Mouse (Mus musculus): ENCODE data around the gene Spag6. TPM values are rescaled to one million over a fixed set of nuclear protein-coding genes. Genes with fewer than 3 reads are reported as not detected.

Spag6 gene
- polyA plus RNA-seq, 1 experiment from 2014 or later, result 0.24 TPM

- Histone ChIP-seq H3K27ac (peak within 1 kb of the TSS; percentile 98), H3K4me1 (replicated peaks) (peaks cover 51% of the 10 kb centered on the region), H3K4me2 (replicated peaks) (peak within 1 kb of the TSS; percentile 85), H3K9me3 (no peaks in the 10 kb centered on the region), H3K4me3 (replicated peaks) (peak within 1 kb of the TSS; percentile 89), H3K9ac (replicated peaks) (peak within 1 kb of the TSS; percentile 96), H3K27me3 (peaks cover 51% of the 10 kb centered on the region), H3K36me3 (no peaks in the 10 kb centered on the region)
- under 1% methylated on average over 55 of the region's 77 CpGs for WGBS
- peak; percentile 76 for ATAC-seq
Observed at GRCm38 (mm10) chr2:18676936-18677491, 16.8 kb upstream of the Spag6 start, which contains the start of gene Bmi1. Gene Bmi1, plus strand, starts transcription at chr2:18677018.

- WGBS, result under 1% methylated on average over 42 of the region's 55 CpGs
- peak; percentile 15 for ATAC-seq
- Histone ChIP-seq H3K27ac (peak overlapping the region; percentile 98), H3K27me3 (peaks cover 59% of the 10 kb centered on the region), H3K4me2 (replicated peaks) (peak overlapping the region; percentile 85), H3K4me1 (replicated peaks) (peaks cover 50% of the 10 kb centered on the region), H3K36me3 (peaks cover 5% of the 10 kb centered on the region), H3K9me3 (no peaks in the 10 kb centered on the region), H3K9ac (replicated peaks) (peak overlapping the region; percentile 96), H3K4me3 (replicated peaks) (peak overlapping the region; percentile 89)
Observed at GRCm38 (mm10) chr2:18677631-18678471, 16.0 kb upstream of the Spag6 start.

- Histone ChIP-seq H3K9ac (replicated peaks) (no peak overlapping the region), H3K4me3 (replicated peaks) (0 out of 2 replicates have a peak overlapping the region, but pooled peaks have one; percentile 2), H3K4me1 (replicated peaks) (peaks cover 37% of the 10 kb centered on the region), H3K36me3 (peaks cover 16% of the 10 kb centered on the region), H3K4me2 (replicated peaks) (no peak overlapping the region), H3K27ac (no peak overlapping the region), H3K27me3 (peaks cover 66% of the 10 kb centered on the region), H3K9me3 (no peaks in the 10 kb centered on the region)
- no peak for ATAC-seq
- 25% methylated on average over 2 of the region's 2 CpGs for WGBS
Observed at GRCm38 (mm10) chr2:18679701-18680100, 14.1 kb upstream of the Spag6 start.

- H3K27me3 ChIP-seq, result peaks cover 66% of the 10 kb centered on the region
Observed at GRCm38 (mm10) chr2:18680501-18680900, 13.3 kb upstream of the Spag6 start.

GRCm38 (mm10) chr2:18680961-18681360 is 12.9 kb upstream of the Spag6 start:
- Histone ChIP-seq H3K4me3 (replicated peaks) (peak overlapping the region; percentile 35), H3K4me2 (replicated peaks) (peak overlapping the region; percentile 55), H3K27me3 (peaks cover 65% of the 10 kb centered on the region), H3K9me3 (no peaks in the 10 kb centered on the region), H3K27ac (no peak overlapping the region), H3K9ac (replicated peaks) (0 out of 2 replicates have a peak overlapping the region, but pooled peaks have one; percentile 39), H3K4me1 (replicated peaks) (peaks cover 32% of the 10 kb centered on the region), H3K36me3 (peaks cover 16% of the 10 kb centered on the region)
- ATAC-seq, result no peak
- WGBS, result 2% methylated on average over 29 of the region's 29 CpGs

More at GRCm38 (mm10) chr2:18680501-18680900, 13.3 kb upstream of the Spag6 start:
- Histone ChIP-seq H3K9me3 (no peaks in the 10 kb centered on the region), H3K4me2 (replicated peaks) (peak overlapping the region; percentile 55), H3K9ac (replicated peaks) (no peak overlapping the region), H3K27ac (no peak overlapping the region), H3K36me3 (peaks cover 16% of the 10 kb centered on the region), H3K4me3 (replicated peaks) (peak overlapping the region; percentile 35), H3K4me1 (replicated peaks) (peaks cover 37% of the 10 kb centered on the region)
- ATAC-seq, result no peak
- 0% methylated on average over 4 of the region's 4 CpGs for WGBS

GRCm38 (mm10) chr2:18684062-18684461 is 9.8 kb upstream of the Spag6 start:
- Histone ChIP-seq H3K36me3 (peaks cover 16% of the 10 kb centered on the region), H3K4me1 (replicated peaks) (peaks cover 28% of the 10 kb centered on the region), H3K27me3 (peaks cover 94% of the 10 kb centered on the region), H3K9ac (replicated peaks) (no peak overlapping the region), H3K4me3 (replicated peaks) (no peak overlapping the region), H3K27ac (no peak overlapping the region), H3K9me3 (no peaks in the 10 kb centered on the region), H3K4me2 (replicated peaks) (no peak overlapping the region)
- 71% methylated on average over 5 of the region's 5 CpGs for WGBS
- no peak for ATAC-seq

- peaks cover 91% of the 10 kb centered on the region for H3K27me3 ChIP-seq
- no peak overlapping the region for H3K27ac ChIP-seq
- no peak overlapping the region for H3K4me3 ChIP-seq (replicated peaks)
- H3K4me2 ChIP-seq (replicated peaks), result no peak overlapping the region
- WGBS, result 28% methylated on average over 6 of the region's 6 CpGs
- peaks cover 21% of the 10 kb centered on the region for H3K4me1 ChIP-seq (replicated peaks)
- H3K9ac ChIP-seq (replicated peaks), result no peak overlapping the region
- no peaks in the 10 kb centered on the region for H3K9me3 ChIP-seq
- H3K36me3 ChIP-seq, result peaks cover 16% of the 10 kb centered on the region
- ATAC-seq, result no peak
Observed at GRCm38 (mm10) chr2:18686386-18686785, 7.4 kb upstream of the Spag6 start.

- ATAC-seq, result no peak
- H3K9me3 ChIP-seq, result no peaks in the 10 kb centered on the region
- peaks cover 90% of the 10 kb centered on the region for H3K27me3 ChIP-seq
- peaks cover 21% of the 10 kb centered on the region for H3K4me1 ChIP-seq (replicated peaks)
- H3K9ac ChIP-seq (replicated peaks), result no peak overlapping the region
- H3K36me3 ChIP-seq, result peaks cover 16% of the 10 kb centered on the region
- no peak overlapping the region for H3K27ac ChIP-seq
- WGBS, result 13% methylated on average over 8 of the region's 8 CpGs
- H3K4me3 ChIP-seq (replicated peaks), result no peak overlapping the region
- no peak overlapping the region for H3K4me2 ChIP-seq (replicated peaks)
Observed at GRCm38 (mm10) chr2:18686826-18687519, 6.9 kb upstream of the Spag6 start.

GRCm38 (mm10) chr2:18687671-18688170 is 6.1 kb upstream of the Spag6 start:
- Histone ChIP-seq H3K9me3 (no peaks in the 10 kb centered on the region), H3K4me3 (replicated peaks) (no peak overlapping the region), H3K9ac (replicated peaks) (no peak overlapping the region), H3K27me3 (peaks cover 90% of the 10 kb centered on the region), H3K27ac (no peak overlapping the region), H3K36me3 (peaks cover 11% of the 10 kb centered on the region), H3K4me1 (replicated peaks) (peaks cover 21% of the 10 kb centered on the region), H3K4me2 (replicated peaks) (no peak overlapping the region)
- ATAC-seq, result no peak
- 9% methylated on average over 9 of the region's 9 CpGs for WGBS

- peak overlapping the region; percentile 76; the same call in 1 of the 2 replicates for H3K4me2 ChIP-seq (replicated peaks)
- 5% methylated on average over 6 of the region's 6 CpGs for WGBS
- peaks cover 21% of the 10 kb centered on the region for H3K4me1 ChIP-seq (replicated peaks)
- H3K27me3 ChIP-seq, result peaks cover 90% of the 10 kb centered on the region
- no peak for ATAC-seq
- no peak overlapping the region for H3K27ac ChIP-seq
- peaks cover 8% of the 10 kb centered on the region for H3K36me3 ChIP-seq
- H3K9me3 ChIP-seq, result no peaks in the 10 kb centered on the region
- no peak overlapping the region for H3K9ac ChIP-seq (replicated peaks)
- H3K4me3 ChIP-seq (replicated peaks), result peak overlapping the region; percentile 50
Observed at GRCm38 (mm10) chr2:18688286-18688685, 5.5 kb upstream of the Spag6 start.

GRCm38 (mm10) chr2:18688708-18689063 is 5.1 kb upstream of the Spag6 start:
- peaks cover 23% of the 10 kb centered on the region for H3K4me1 ChIP-seq (replicated peaks)
- H3K9ac ChIP-seq (replicated peaks), result no peak overlapping the region
- H3K4me3 ChIP-seq (replicated peaks), result peak overlapping the region; percentile 50
- H3K4me2 ChIP-seq (replicated peaks), result peak overlapping the region; percentile 76
- ATAC-seq, result 0 out of 2 replicates have a peak, but pooled peaks have one; percentile 15
- peaks cover 88% of the 10 kb centered on the region for H3K27me3 ChIP-seq
- H3K27ac ChIP-seq, result no peak overlapping the region
- under 1% methylated on average over 45 of the region's 45 CpGs for WGBS
- peaks cover 8% of the 10 kb centered on the region for H3K36me3 ChIP-seq
- H3K9me3 ChIP-seq, result no peaks in the 10 kb centered on the region
